Mouse (Mus musculus): ENCODE data around the gene Bola3.

DNA sequence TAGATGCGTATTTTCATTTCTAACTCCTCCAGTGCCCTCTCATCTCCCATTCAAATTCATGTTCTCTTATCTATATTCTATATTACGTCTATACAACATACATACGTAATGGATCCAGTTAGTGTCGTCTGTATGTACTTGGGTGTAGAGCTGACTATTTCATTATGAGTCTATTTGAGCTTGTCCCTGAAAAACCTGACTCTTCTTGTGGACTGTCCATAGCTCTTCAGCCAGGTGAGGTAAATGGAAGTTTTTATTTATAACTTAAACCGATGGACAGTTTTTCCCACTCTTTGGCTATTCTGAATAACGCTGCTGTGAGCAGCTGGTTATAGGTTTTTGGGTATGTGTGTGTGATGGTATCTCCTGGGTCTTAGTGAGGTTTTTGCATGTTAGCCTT lies 22.2 kb upstream of the Bola3 start:
- TF ChIP-seq EP300 (optimal IDR thresholded peaks at IDR 0.05) (no peak), CTCF (IDR thresholded peaks at IDR 0.05; ENCODE audit: low read depth) (no peak)
